Mouse (Mus musculus) layer of hippocampus, adult 8-10 months (tissue): ENCODE measurements around the gene Ndufs7. TPM values are rescaled to one million over a fixed set of nuclear protein-coding genes. Genes with fewer than 3 reads are reported as not detected.
A peak's percentile ranks its signal among the peaks of the same experiment; 100 is the strongest.

Experiments
- DNase-seq, 2 experiments: peaks; one replicate each; pipeline ENCODE4 v3.0.0; 2022; ENCODE audit warnings: low spot score in 2 of 2
- microRNA-seq, 2 experiments: library from miRNA; unstranded; fragments of <30 nt; microRNA quantifications; one replicate each; pipeline ENCODE4 v1.2.0; 2022
- total RNA-seq, 4 experiments: library from RNA; stranded (reverse); gene quantifications; 2 replicates each; pipeline ENCODE4 v1.2.4; 2022

Ndufs7 gene
- total RNA-seq, 4 experiments from 2014 or later, result 190 to 206 (median 201) TPM

GRCm38 (mm10) chr10:80293325-80293724 is 44.4 kb downstream of the Ndufs7 start:
- no peak for DNase-seq

- DNase-seq, result no peak
These were observed 45.4 kb downstream of the Ndufs7 start for GRCm38 (mm10) chr10:80294311-80294710.

- DNase-seq, result no peak
These were observed 45.9 kb downstream of the Ndufs7 start for GRCm38 (mm10) chr10:80294788-80295303.

- peak; percentile 75 to 80 for DNase-seq
These were observed 46.9 kb downstream of the Ndufs7 start, which contains the start of gene Apc2 for GRCm38 (mm10) chr10:80295618-80296425. Gene Apc2, plus strand, starts transcription at chr10:80295977.

- no peak for DNase-seq
These were observed 47.9 kb downstream of the Ndufs7 start for GRCm38 (mm10) chr10:80296824-80297223.

GRCm38 (mm10) chr10:80297526-80298133 is 48.7 kb downstream of the Ndufs7 start:
- DNase-seq, result no peak

GRCm38 (mm10) chr10:80298571-80299281 is 49.8 kb downstream of the Ndufs7 start:
- DNase-seq, result peak; percentile 89 to 91

GRCm38 (mm10) chr10:80299301-80299700 is 50.4 kb downstream of the Ndufs7 start:
- no peak for DNase-seq

- DNase-seq, result no peak
These were observed 50.9 kb downstream of the Ndufs7 start for GRCm38 (mm10) chr10:80299824-80300223.

- DNase-seq, result no peak
These were observed 51.8 kb downstream of the Ndufs7 start for GRCm38 (mm10) chr10:80300672-80301181.

- DNase-seq, result no peak
These were observed 52.5 kb downstream of the Ndufs7 start for GRCm38 (mm10) chr10:80301256-80302081.

- DNase-seq, result no peak
These were observed 53.1 kb downstream of the Ndufs7 start for GRCm38 (mm10) chr10:80302082-80302355.

GRCm38 (mm10) chr10:80302471-80302881 is 53.6 kb downstream of the Ndufs7 start:
- DNase-seq, result peak; percentile 70 to 86

- DNase-seq, result no peak
These were observed 55.5 kb downstream of the Ndufs7 start for GRCm38 (mm10) chr10:80304458-80304857.

GRCm38 (mm10) chr10:80304862-80305261 is 55.9 kb downstream of the Ndufs7 start:
- no peak for DNase-seq

Small RNA genes lying within 50 kb of the gene (microRNA-seq; reads per million reads assigned to microRNA genes)
- gene Mir6911, result 1.8 to 3.2 reads per million in 2 experiments

Other genes starting within 250 kb of the Ndufs7 start
- gene Arhgap45, start 232.5 kb upstream of the Ndufs7 start, total RNA-seq, result 10 to 100 TPM in 2 of 4 experiments, 1 to 10 TPM in 2; 2.8 to 14.1 (median 8.2) TPM
- 10 to 100 TPM; 64.2 to 86.7 (median 75.4) TPM for gene Polr2e, start 209.3 kb upstream of the Ndufs7 start, total RNA-seq
- gene Gpx4, start 202.0 kb upstream of the Ndufs7 start, total RNA-seq, result 100 to 1,000 TPM; 433 to 528 (median 468) TPM
- 10 to 100 TPM; 19.9 to 52.8 (median 29.8) TPM for gene Sbno2, start 143.6 kb upstream of the Ndufs7 start, total RNA-seq
- 100 to 1,000 TPM in 1 of 4 experiments, 10 to 100 TPM in 3; 94.2 to 111 (median 96.5) TPM for gene Stk11, start 133.3 kb upstream of the Ndufs7 start, total RNA-seq
- gene Atp5d, start 110.5 kb upstream of the Ndufs7 start, total RNA-seq, result 100 to 1,000 TPM; 315 to 328 (median 323) TPM
- 100 to 1,000 TPM; 295 to 345 (median 308) TPM for gene Cbarp, start 108.3 kb upstream of the Ndufs7 start, total RNA-seq
- gene Midn, start 100.8 kb upstream of the Ndufs7 start, total RNA-seq, result 10 to 100 TPM; 47.2 to 63.6 (median 58.0) TPM
- gene Cirbp, start 83.1 kb upstream of the Ndufs7 start, total RNA-seq, result 100 to 1,000 TPM in 2 of 4 experiments, 10 to 100 TPM in 2; 75.7 to 148 (median 96.4) TPM
- gene 1600002K03Rik, start 76.2 kb upstream of the Ndufs7 start, total RNA-seq, result 1 to 10 TPM; 1.8 to 9.0 (median 6.2) TPM
- gene Efna2, start 69.6 kb upstream of the Ndufs7 start, total RNA-seq, result 1 to 10 TPM; 7.4 to 8.3 (median 7.9) TPM
- gene Mum1, start 22.7 kb upstream of the Ndufs7 start, total RNA-seq, result 10 to 100 TPM; 44.5 to 51.5 (median 45.6) TPM
- 10 to 100 TPM; 22.4 to 34.7 (median 27.9) TPM for gene Gamt, start 11.9 kb downstream of the Ndufs7 start, total RNA-seq
- gene Dazap1, start 12.4 kb downstream of the Ndufs7 start, total RNA-seq, result 10 to 100 TPM; 84.8 to 98.3 (median 91.6) TPM
- 1,000 to 10,000 TPM in 1 of 4 experiments, 100 to 1,000 TPM in 3; 755 to 1,005 (median 888) TPM for gene Rps15, start 43.3 kb downstream of the Ndufs7 start, total RNA-seq
- gene Apc2, start 46.9 kb downstream of the Ndufs7 start, total RNA-seq, result 100 to 1,000 TPM in 3 of 4 experiments, 10 to 100 TPM in 1; 90.4 to 113 (median 110) TPM
- gene 2310011J03Rik, start 71.4 kb downstream of the Ndufs7 start, total RNA-seq, result 10 to 100 TPM; 20.4 to 27.1 (median 23.3) TPM
- 1 to 10 TPM; 3.3 to 6.4 (median 4.1) TPM for gene Pcsk4, start 80.4 kb downstream of the Ndufs7 start, total RNA-seq
- gene Reep6, start 80.8 kb downstream of the Ndufs7 start, total RNA-seq, result 10 to 100 TPM in 2 of 4 experiments, 1 to 10 TPM in 2; 9.2 to 12.3 (median 10.2) TPM
- gene Adamtsl5, start 99.3 kb downstream of the Ndufs7 start, total RNA-seq, result 1 to 10 TPM; 5.8 to 7.4 (median 6.7) TPM
- gene Plk5, start 107.3 kb downstream of the Ndufs7 start, total RNA-seq, result 10 to 100 TPM; 18.0 to 36.4 (median 30.4) TPM
- gene Mex3d, start 138.5 kb downstream of the Ndufs7 start, total RNA-seq, result 10 to 100 TPM; 17.0 to 19.6 (median 18.3) TPM
- gene Mbd3, start 150.4 kb downstream of the Ndufs7 start, total RNA-seq, result 100 to 1,000 TPM; 149 to 154 (median 150) TPM
- gene Uqcr11, start 157.7 kb downstream of the Ndufs7 start, total RNA-seq, result 100 to 1,000 TPM; 320 to 446 (median 390) TPM
- 10 to 100 TPM; 29.5 to 33.9 (median 32.2) TPM for gene Tcf3, start 184.5 kb downstream of the Ndufs7 start, total RNA-seq
- gene Onecut3, start 245.7 kb downstream of the Ndufs7 start, total RNA-seq, result under 1 TPM in 1 of 4 experiments, not detected in 3; 0.06 TPM